Mouse (Mus musculus): ENCODE measurements around the gene Crybb1.

- no peak for TF ChIP-seq CTCF (IDR thresholded peaks at IDR 0.05; ENCODE audit: borderline replicate concordance, insufficient read depth, low read depth, low read length)
- TF ChIP-seq POLR2A (IDR thresholded peaks at IDR 0.05; ENCODE audit: borderline replicate concordance, insufficient read depth, low read length) = no peak
These were observed 16.7 kb upstream of the Crybb1 start for GRCm38 (mm10) chr5:112238781-112239482.
